Mouse (Mus musculus) heart, adult 2 months (tissue): Measurements from ENCODE around the gene Dach1.

Source experiments
- CTCF ChIP-seq: fragments of 200-600 bp; IDR thresholded peaks from 2 replicates; pipeline ENCODE4 v1.8.1; 2022; ENCODE audit warnings: antibody characterized with exemption, mild to moderate bottlenecking, moderate library complexity
- EP300 ChIP-seq: fragments of 200-500 bp; IDR thresholded peaks from 2 replicates; pipeline ENCODE4 v1.6.1; 2011; ENCODE audit warnings: low read depth, low read length, control low read depth; ENCODE audit not compliant: insufficient read depth

DNA sequence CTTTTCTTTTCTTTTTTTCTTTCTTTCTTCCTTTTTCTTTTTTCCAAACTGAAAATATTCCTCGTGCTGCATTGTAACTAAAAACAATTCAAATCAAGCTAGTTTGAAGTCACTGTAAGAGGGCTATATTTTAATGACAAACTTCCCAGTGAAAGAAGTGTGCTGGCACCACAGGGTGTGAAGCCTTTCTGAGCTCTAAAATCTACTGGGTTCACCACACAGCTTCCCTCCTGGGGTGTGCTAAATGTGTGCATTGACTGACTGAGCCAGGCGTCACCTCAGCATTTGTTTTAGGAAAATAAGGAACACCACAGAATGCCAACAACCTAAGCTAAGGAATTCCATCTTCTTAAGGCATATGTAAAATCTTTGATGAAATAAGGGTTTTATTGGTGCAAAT is 224.1 kb downstream of the Dach1 start:
- TF ChIP-seq CTCF (no peak), EP300 (no peak)
